Mouse (Mus musculus) intestine, embryonic 16.5 days (tissue): ENCODE measurements at regions not wholly inside any gene's neighbourhood (a gene's known extent, or its start where the extent isn't known, plus 50 kb on each side); places are given as distances from the start of the nearest gene placed in this dataset.

ENCODE experiments used
- ATAC-seq: fragments of 200-750 bp; cut with Nextera tagmentation; 2 replicates; pipeline ENCODE4 v1.8.0; 2017; ENCODE audit warnings: moderate TSS enrichment, moderate library complexity
- H3K27ac ChIP-seq: fragments of 300-500 bp; sonication (generic); 2 replicates; pipeline ENCODE4 v1.5.1; 2014; ENCODE audit warnings: mild to moderate bottlenecking, low read length
- H3K27me3 ChIP-seq: fragments of 300-500 bp; sonication (generic); replicated peaks from 2 replicates; pipeline ENCODE4 v1.6.1; 2014; ENCODE audit warnings: low read length, control low read depth, mixed read lengths; ENCODE audit not compliant: control insufficient read depth, insufficient read depth
- H3K36me3 ChIP-seq: fragments of 300-500 bp; sonication (generic); 2 replicates; pipeline ENCODE4 v1.6.1; 2014; ENCODE audit warnings: low read length, control low read depth; ENCODE audit not compliant: control insufficient read depth, insufficient read depth
- H3K4me1 ChIP-seq: fragments of 300-500 bp; sonication (generic); 2 replicates; pipeline ENCODE4 v1.6.1; 2014; ENCODE audit warnings: low read length, control low read depth, mixed read lengths; ENCODE audit not compliant: control insufficient read depth, insufficient read depth
- H3K4me2 ChIP-seq: fragments of 300-500 bp; sonication (generic); 2 replicates; pipeline ENCODE4 v1.6.1; 2014; ENCODE audit warnings: low read depth, low read length, control low read depth
- H3K4me3 ChIP-seq: fragments of 300-500 bp; sonication (generic); 2 replicates; pipeline ENCODE4 v1.5.1; 2014; ENCODE audit warnings: mild to moderate bottlenecking, low read length
- H3K9ac ChIP-seq: fragments of 300-500 bp; sonication (generic); 2 replicates; pipeline ENCODE4 v1.6.1; 2014; ENCODE audit warnings: low read depth, low read length
- H3K9me3 ChIP-seq: fragments of 300-500 bp; sonication (generic); 2 replicates; pipeline ENCODE4 v1.6.1; 2016; ENCODE audit warnings: low read length, control low read depth; ENCODE audit not compliant: control insufficient read depth
- WGBS: fragments of 180-500 bp; shearing (Covaris S2); extraction: QIAGEN DNeasy Blood & Tissue Kit; methylation state at CpG from one replicate; pipeline ENCODE4 v1.1.7; 2014; 5-methylcytosine and 5-hydroxymethylcytosine counted together

DNA sequence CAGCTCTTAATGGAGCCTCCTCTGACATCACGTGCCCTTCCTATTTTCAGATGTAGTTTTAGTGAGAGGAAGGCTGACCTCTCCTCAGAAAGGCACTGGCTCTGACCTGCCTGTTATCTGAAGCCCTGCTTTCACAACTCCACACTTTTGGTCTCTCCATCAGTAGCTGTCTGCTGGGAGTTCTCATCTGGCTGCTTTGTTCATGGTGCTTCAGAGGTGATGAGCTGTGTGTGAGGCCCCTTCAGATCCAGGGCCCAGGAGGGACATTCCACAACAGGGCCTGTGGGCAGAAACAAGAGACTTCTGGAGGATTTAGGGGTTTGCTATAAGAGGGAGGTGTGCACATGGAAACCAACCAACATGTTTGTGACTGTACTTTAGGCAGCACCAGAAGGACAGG, 50.8 kb upstream of the Fhl2 start:
- Histone ChIP-seq H3K4me1 (no peaks in the 10 kb centered on the region), H3K4me3 (no peak overlapping the region), H3K36me3 (no peaks in the 10 kb centered on the region), H3K9me3 (no peaks in the 10 kb centered on the region), H3K9ac (no peak overlapping the region), H3K27ac (no peak overlapping the region), H3K27me3 (no peaks in the 10 kb centered on the region), H3K4me2 (no peak overlapping the region)
- ATAC-seq: no peak
- WGBS: 90% methylated on average over 1 of the region's 1 CpGs

DNA sequence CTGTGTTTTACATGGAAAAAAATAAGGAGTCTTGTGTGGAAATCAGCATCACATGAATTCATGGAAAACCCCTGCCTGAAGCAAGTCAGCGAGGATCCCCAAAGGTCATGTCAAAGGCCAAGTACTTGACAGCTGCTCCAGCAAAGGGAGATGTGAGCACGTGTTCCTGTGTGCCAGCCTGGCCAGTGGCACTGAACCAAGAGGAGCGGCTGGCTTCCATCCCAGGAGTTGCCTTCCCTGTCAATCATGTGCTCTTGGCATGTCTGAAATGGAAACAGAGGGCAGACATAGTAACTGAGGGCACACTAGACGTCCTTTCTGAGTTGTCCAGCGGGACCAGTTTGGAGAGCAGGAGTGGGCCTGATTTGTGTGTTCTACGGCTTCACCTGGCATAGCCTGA, 53.5 kb upstream of the Fhl2 start:
- WGBS: 79% methylated on average over 6 of the region's 6 CpGs
- Histone ChIP-seq H3K4me2 (no peak overlapping the region), H3K36me3 (no peaks in the 10 kb centered on the region), H3K4me3 (no peak overlapping the region), H3K27me3 (no peaks in the 10 kb centered on the region), H3K9me3 (no peaks in the 10 kb centered on the region), H3K27ac (no peak overlapping the region), H3K4me1 (no peaks in the 10 kb centered on the region), H3K9ac (no peak overlapping the region)
- ATAC-seq: no peak

DNA sequence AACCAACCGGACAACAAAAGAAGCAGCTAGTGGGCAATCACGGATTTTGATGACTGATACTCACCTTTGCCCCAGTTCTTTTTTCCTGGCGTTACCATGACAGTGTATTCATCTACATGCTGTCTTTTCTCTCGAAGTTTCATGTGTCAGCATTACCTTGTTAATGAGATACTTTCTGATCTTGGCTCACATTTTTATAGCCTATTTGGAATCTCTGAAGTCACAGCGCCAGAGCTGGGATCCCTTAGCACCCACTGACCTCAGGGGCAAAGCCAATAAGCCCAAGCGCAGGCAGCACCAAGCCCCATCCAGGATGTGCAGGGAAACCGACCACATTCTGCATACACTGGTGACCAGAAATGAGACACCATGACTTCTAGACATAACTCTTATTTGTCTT, 54.6 kb upstream of the Fhl2 start:
- no peak overlapping the region for H3K4me2 ChIP-seq
- ATAC-seq: no peak
- no peak overlapping the region for H3K27ac ChIP-seq
- no peak overlapping the region for H3K9ac ChIP-seq
- no peaks in the 10 kb centered on the region for H3K4me1 ChIP-seq
- no peaks in the 10 kb centered on the region for H3K9me3 ChIP-seq
- no peaks in the 10 kb centered on the region for H3K27me3 ChIP-seq
- no peak overlapping the region for H3K4me3 ChIP-seq
- WGBS: 76% methylated on average over 7 of the region's 7 CpGs
- no peaks in the 10 kb centered on the region for H3K36me3 ChIP-seq

DNA sequence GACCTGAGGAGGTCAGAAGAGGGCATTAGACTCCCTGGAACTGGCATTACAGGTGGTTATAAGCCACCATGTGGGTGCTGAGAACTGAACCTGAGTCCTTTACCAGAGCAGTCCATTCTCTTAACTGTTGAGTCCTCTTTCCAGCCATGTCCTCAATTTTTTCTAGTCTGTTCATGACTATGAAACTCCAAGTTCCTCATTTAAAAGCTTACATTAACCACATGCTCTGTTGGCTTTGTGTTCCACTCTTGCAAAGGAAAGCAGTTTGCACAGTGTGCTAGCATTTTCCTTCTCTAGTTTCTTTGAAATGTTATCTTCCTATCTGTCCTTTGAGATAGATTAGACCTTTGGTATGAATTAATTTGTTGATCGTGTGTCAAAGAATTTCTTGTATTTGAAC, 57.3 kb upstream of the Fhl2 start:
- H3K4me2 ChIP-seq: no peak overlapping the region
- no peaks in the 10 kb centered on the region for H3K9me3 ChIP-seq
- ATAC-seq: no peak
- no peak overlapping the region for H3K27ac ChIP-seq
- H3K4me1 ChIP-seq: no peaks in the 10 kb centered on the region
- H3K4me3 ChIP-seq: no peak overlapping the region
- H3K27me3 ChIP-seq: no peaks in the 10 kb centered on the region
- 86% methylated on average over 1 of the region's 1 CpGs for WGBS
- H3K36me3 ChIP-seq: no peaks in the 10 kb centered on the region
- H3K9ac ChIP-seq: no peak overlapping the region

- Histone ChIP-seq H3K9me3 (no peaks in the 10 kb centered on the region), H3K4me2 (no peak overlapping the region)
Observed at GRCm38 (mm10) chr1:43256078-43256477, 59.3 kb upstream of the Fhl2 start.

DNA sequence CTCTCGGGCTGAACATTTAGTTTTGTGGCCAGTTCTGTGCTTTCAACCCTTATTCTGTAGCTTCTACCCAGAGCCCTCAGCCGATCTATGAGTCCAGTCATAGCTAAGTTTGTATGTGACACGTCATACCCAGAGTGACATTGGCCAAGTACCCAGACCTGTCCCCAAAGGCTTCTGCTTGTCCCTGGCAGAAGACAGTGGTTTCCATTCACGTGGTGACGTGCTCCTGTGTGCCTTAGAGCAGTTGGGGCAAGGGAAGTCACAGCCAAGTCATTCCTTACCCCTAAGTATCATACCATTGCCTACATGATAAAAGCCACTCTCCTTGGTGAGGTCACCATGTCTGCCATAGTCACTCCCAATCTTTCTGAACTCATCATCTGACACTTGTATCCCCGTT, 61.1 kb upstream of the Fhl2 start:
- Histone ChIP-seq H3K36me3 (no peaks in the 10 kb centered on the region), H3K4me1 (no peaks in the 10 kb centered on the region), H3K4me2 (no peak overlapping the region), H3K27me3 (no peaks in the 10 kb centered on the region), H3K27ac (no peak overlapping the region), H3K9me3 (no peaks in the 10 kb centered on the region), H3K9ac (no peak overlapping the region), H3K4me3 (no peak overlapping the region)
- ATAC-seq: no peak
- whole genome bisulfite sequencing: 90% methylated on average over 6 of the region's 6 CpGs

More at GRCm38 (mm10) chr1:43256078-43256477, 59.3 kb upstream of the Fhl2 start:
- Histone ChIP-seq H3K27ac (no peak overlapping the region), H3K4me3 (no peak overlapping the region), H3K4me1 (no peaks in the 10 kb centered on the region), H3K27me3 (no peaks in the 10 kb centered on the region), H3K9ac (no peak overlapping the region), H3K36me3 (no peaks in the 10 kb centered on the region)
- ATAC-seq: no peak

- H3K9me3 ChIP-seq: no peaks in the 10 kb centered on the region
Observed at GRCm38 (mm10) chr1:43259841-43260240, 63.1 kb upstream of the Fhl2 start.

GRCm38 (mm10) chr1:43260491-43260890, 63.7 kb upstream of the Fhl2 start:
- WGBS: 93% methylated on average over 4 of the region's 4 CpGs
- no peaks in the 10 kb centered on the region for H3K27me3 ChIP-seq
- H3K9me3 ChIP-seq: no peaks in the 10 kb centered on the region
- H3K4me2 ChIP-seq: no peak overlapping the region
- H3K4me1 ChIP-seq: no peaks in the 10 kb centered on the region
- no peak for ATAC-seq
- H3K4me3 ChIP-seq: no peak overlapping the region
- no peak overlapping the region for H3K9ac ChIP-seq
- H3K36me3 ChIP-seq: no peaks in the 10 kb centered on the region
- H3K27ac ChIP-seq: no peak overlapping the region

More at GRCm38 (mm10) chr1:43259841-43260240, 63.1 kb upstream of the Fhl2 start:
- no peaks in the 10 kb centered on the region for H3K27me3 ChIP-seq
- H3K9ac ChIP-seq: no peak overlapping the region
- no peak overlapping the region for H3K27ac ChIP-seq
- H3K4me2 ChIP-seq: no peak overlapping the region
- H3K36me3 ChIP-seq: no peaks in the 10 kb centered on the region
- ATAC-seq: no peak
- no peak overlapping the region for H3K4me3 ChIP-seq
- whole genome bisulfite sequencing: 83% methylated on average over 1 of the region's 1 CpGs
- no peaks in the 10 kb centered on the region for H3K4me1 ChIP-seq

GRCm38 (mm10) chr1:43264407-43264889, 67.7 kb upstream of the Fhl2 start:
- 18% methylated on average over 5 of the region's 5 CpGs for WGBS
- no peaks in the 10 kb centered on the region for H3K36me3 ChIP-seq
- H3K27me3 ChIP-seq: no peaks in the 10 kb centered on the region
- ATAC-seq: peak; percentile 64
- no peaks in the 10 kb centered on the region for H3K9me3 ChIP-seq
- no peak overlapping the region for H3K9ac ChIP-seq
- H3K4me1 ChIP-seq: no peaks in the 10 kb centered on the region
- no peak overlapping the region for H3K27ac ChIP-seq
- H3K4me2 ChIP-seq: no peak overlapping the region
- H3K4me3 ChIP-seq: no peak overlapping the region

DNA sequence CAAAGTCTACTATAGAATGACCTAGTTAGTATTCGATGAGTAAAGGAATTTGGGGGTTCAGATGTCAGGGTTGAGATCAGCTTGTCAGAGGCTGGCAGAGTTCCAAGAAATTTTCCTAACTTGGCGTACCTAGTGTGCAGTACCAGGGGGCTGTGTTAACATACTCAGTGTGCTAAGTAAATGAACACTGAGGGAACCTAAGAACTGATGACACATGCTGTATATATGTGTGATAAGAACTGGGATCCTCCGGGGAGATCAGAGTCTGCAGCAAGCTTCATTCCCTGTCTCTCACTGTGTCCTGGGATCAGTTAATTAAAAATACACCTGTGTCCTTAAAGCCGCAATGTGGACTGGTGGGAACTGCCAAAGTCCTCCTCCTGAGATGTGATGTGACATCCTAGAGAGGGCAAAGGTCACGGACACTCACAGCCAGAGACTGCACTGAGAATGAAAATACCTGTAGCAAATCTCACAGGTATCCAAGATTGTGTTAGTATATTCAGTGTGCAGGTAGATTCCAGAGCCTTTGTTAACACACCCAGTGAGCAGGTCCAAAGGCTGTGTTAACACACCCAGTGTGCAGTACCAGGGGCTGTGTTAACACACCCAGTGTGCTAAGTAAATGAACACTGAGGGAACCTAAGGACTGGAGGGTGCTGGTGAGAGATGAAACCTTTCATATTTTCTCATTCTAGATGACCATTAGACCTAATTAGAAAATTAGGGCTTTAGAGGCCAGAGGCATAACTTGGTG, 69.1 kb upstream of the Fhl2 start:
- Histone ChIP-seq H3K9me3 (no peaks in the 10 kb centered on the region), H3K36me3 (no peaks in the 10 kb centered on the region), H3K4me2 (no peak overlapping the region), H3K4me1 (no peaks in the 10 kb centered on the region), H3K9ac (no peak overlapping the region), H3K27me3 (no peaks in the 10 kb centered on the region), H3K4me3 (no peak overlapping the region), H3K27ac (no peak overlapping the region)
- ATAC-seq: peak; percentile 75
- WGBS: 72% methylated on average over 5 of the region's 5 CpGs
